Mouse (Mus musculus): ENCODE data around the gene Adcy3.

DNA sequence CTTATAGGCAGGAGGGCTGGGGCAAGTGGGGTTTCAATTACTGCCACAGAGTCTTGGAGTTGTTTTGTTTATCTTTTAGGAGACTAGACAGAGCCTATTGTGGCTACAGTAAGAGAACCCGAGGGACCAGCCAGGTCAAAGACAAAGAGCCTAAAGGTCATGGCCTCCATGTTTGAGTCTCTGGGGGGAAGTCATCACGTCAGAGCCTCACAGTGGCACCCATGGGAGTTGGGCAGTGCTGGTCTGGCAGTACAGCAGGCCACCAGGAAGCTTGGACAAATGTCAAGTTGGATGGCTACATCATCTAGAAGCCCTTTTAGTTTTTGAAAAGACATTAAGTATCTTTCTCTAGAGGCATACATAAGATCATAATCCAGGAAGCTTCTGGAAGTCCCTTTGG, 30.0 kb downstream of the Adcy3 start:
- no peak for TF ChIP-seq MXI1 (IDR thresholded peaks at IDR 0.05; ENCODE audit: low read depth, low read length)
- no peak for TF ChIP-seq CTCF (conservative IDR thresholded peaks at IDR 0.05 in 1 of 2, IDR thresholded peaks at IDR 0.05 in 1 of 2; ENCODE audit: low read depth in 2 of 2, low read length in 2 of 2)
- TF ChIP-seq POLR2A (IDR thresholded peaks at IDR 0.05; ENCODE audit: low read depth, low read length) = no peak
- TF ChIP-seq KAT2A (IDR thresholded peaks at IDR 0.05; ENCODE audit: insufficient replicate concordance, low read length) = no peak
- no peak for TF ChIP-seq EP300 (IDR thresholded peaks at IDR 0.05; ENCODE audit: low read length)
- no peak for TF ChIP-seq HCFC1 (IDR thresholded peaks at IDR 0.05; ENCODE audit: low read depth, low read length)
- TF ChIP-seq MYC (IDR thresholded peaks at IDR 0.05; ENCODE audit: low read depth, low read length) = no peak
- TF ChIP-seq ELF1 (IDR thresholded peaks at IDR 0.05; ENCODE audit: low read depth, low read length) = no peak
- no peak for TF ChIP-seq GABPA (IDR thresholded peaks at IDR 0.05; ENCODE audit: insufficient replicate concordance, low read depth, low read length)
- TF ChIP-seq MAFK (IDR thresholded peaks at IDR 0.05; ENCODE audit: insufficient replicate concordance, low read length) = no peak
- TF ChIP-seq ZNF384 (IDR thresholded peaks at IDR 0.05; ENCODE audit: low read depth, low read length) = no peak

Measured in CH12.LX (cell line).